Mouse (Mus musculus) MN1 (cell line): ENCODE measurements around the gene Fndc7.
"Not testable (repeated sequence)": the region's sequence is repeated elsewhere in the genome, so short reads cannot be mapped to it uniquely, and the experiment has no call there.

Source experiments
- DNase-seq: peaks from one replicate; pipeline ENCODE4 v3.0.0-alpha.2; 2016; ENCODE audit warnings: low spot score

Fndc7 gene

DNA sequence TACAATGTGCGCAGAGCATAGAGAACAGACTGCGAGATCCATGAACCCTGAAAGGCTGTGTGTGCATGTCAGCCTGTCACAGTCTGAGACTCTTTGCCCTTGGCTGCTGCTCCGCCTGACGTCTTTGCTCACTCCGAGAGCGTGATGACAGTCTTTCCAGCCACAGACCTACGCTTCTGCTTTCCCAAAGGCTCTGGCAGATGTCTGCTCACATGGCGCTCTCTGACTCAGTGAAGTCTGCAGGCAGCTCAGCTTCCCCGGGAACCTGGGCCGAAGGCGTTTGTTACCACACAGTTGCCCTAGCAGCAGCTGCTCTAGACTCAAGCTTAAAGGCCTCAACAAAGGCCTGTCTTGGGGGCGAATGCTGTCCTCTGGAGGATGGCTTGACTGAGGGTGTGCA, 34.4 kb downstream of the Fndc7 start:
- peak; percentile 46 for DNase-seq

DNA sequence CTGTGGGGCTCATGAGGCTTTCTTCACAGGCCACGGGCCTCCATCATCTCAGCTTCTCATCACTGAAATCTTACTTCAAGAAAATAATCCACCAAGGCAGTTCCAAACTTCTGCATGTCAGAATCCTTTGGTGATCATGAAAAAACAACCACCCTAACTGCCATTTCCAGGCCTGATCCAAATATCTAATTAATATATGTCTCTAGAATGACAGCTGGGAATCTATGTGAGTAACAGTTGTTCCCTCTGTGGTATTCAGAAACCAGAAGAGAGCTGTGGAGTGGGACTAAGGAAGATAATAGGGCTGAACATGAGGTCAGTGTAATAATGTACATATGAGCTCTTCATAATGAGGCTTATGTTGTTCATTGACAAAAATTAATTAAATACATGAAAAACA, 36.5 kb downstream of the Fndc7 start:
- DNase-seq, result no peak

- DNase-seq, result no peak
Measured at GRCm38 (mm10) chr3:108851996-108852697, 37.7 kb downstream of the Fndc7 start.

DNA sequence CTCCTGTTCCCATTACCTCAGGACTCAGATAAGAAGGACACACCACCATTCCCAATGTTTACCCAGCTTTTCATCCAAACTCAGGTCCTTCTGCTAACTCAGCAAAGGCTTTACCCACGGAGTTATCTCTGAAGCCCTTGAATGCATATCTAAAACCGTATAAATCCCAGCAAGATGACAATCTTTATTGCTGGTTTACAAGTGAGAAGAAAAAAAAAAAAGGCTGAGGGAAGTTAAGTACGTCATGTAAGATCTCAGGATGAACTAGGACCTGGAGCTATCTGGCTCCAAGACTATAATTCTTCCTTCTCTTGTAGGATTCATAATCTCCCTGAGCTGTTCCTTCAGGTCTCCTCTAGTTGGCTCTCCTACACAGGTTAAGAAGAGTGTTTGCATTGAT, 38.3 kb downstream of the Fndc7 start:
- no peak for DNase-seq

- DNase-seq, result no peak
Measured at GRCm38 (mm10) chr3:108851075-108851474, 38.7 kb downstream of the Fndc7 start.

DNA sequence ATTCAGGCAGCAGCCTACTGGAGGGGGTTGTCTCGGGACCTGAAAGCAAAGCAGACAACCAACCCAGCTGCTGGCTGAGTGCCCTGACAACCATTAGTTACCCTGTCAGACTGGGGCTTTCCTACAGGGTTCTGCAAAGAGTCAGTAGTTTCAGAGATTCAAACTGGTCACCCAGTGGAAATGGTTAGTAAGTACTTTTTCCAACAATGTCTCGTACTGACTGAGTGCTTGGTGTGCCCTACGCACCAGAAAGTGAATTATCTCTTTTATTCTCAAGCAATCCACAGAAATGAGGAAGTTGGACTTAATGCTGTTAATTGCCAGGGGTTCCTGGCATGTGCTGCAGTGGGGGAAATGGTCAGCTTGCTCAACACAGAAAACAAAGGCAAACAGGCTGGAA, 39.3 kb downstream of the Fndc7 start:
- peak; percentile 42 for DNase-seq

DNA sequence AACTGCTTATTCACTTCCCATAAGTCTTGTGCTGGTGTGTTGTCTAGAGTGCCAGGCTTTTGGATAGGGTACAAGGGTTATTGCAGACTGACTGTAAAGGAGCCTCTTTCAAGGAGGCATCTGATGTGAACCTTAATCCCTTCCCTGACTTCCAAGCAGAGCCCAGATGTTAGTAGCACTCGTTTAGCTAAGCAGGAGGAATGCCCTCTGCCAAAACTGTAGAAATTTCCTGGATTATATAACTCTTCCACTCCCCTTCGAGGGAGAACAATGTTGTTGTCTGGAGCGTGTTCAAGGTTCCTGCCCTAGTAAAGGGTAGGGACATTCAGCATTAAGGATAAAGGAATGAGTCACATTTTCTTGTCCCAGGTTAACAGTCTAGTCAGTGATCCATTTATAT, 43.2 kb downstream of the Fndc7 start:
- no peak for DNase-seq

GRCm38 (mm10) chr3:108844521-108844920, 45.3 kb downstream of the Fndc7 start:
- DNase-seq, result no peak

DNA sequence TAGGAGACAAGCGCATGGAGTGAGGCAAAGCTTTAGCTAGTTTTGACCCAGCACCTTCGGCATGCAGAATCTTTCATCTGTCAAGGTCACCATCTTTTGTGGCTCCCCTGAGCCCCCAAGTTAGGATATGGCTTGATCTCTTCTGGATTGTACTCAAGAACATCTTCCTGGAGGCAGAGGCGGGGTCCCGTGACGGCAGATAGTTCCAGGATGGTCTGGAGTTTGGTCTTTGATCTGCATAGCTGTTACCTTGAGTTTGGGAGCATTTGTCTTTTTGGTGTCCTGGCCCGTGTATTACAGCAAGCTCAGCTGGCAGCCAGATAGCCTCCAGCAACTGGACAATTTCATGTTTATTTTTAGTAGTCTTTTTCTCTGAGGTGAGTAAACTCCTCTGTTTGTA, 45.8 kb downstream of the Fndc7 start:
- DNase-seq, result no peak

GRCm38 (mm10) chr3:108840716-108841054, 49.1 kb downstream of the Fndc7 start:
- DNase-seq, result no peak

GRCm38 (mm10) chr3:108840000-108840715, 49.6 kb downstream of the Fndc7 start, which contains the start of gene Stxbp3:
TSS of gene Stxbp3 (minus strand) at chr3:108840526.
- DNase-seq, result peak; percentile 97

- no peak for DNase-seq
Measured at GRCm38 (mm10) chr3:108839647-108839999, 50.2 kb downstream of the Fndc7 start.

DNA sequence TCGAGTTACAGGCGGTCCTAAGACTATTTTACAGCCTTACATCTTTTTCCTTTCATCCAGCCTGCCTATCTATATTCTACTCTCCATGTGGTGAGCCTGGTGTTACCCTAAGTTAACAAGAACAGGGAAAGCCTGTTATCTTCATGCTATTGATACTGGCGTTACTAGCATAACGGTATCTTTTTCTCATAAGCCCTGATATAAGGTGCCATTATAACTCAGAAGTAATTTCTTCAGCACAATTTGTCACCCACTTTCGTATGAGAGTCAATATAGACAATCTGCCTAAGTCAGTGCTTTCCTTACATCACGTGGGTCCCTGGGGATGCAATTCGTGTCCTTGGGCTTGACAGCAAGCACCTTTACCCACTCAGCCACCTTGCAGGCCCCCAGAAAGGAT, 50.8 kb downstream of the Fndc7 start:
- no peak for DNase-seq

DNA sequence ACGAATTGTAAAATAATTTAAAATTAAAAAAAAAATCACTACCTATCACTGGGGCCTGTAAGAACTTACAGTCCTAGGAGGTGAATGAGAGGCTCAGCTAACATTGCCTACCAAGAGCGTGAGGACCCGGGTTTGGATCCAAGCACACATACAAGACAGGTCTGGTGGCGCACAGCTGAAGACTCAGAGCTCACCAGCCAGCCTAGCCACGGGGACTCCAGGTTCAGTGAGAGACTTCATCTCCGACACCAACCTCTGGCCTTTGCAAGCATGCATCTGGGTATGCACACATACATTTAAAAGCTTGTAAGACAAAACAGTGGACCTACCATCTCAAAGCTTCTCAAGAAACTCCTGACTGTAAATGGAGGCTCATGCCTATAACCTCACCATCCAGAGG, 52.9 kb downstream of the Fndc7 start:
- no peak for DNase-seq

GRCm38 (mm10) chr3:108833717-108834116, 56.1 kb downstream of the Fndc7 start:
- not testable (repeated sequence) for DNase-seq

DNA sequence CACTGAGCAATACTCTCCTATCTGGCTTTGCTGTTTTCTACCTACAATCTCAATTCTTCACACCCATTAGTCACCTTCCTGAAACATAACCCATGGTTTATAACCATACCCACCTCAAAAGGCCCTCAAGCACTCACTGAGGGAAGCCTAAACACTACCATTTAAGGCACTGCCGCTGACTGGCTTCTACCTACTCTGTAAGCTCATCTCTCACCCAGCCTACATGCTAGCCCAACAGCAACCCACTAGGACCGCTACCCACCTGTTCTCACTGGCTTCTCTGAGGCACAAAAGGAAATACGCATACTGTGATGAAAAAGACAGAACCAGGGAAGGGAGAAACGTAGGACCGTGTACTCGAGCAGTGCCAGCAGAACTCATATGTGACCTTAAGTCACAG, 58.1 kb downstream of the Fndc7 start:
- no peak for DNase-seq

GRCm38 (mm10) chr3:108830493-108830892, 59.3 kb downstream of the Fndc7 start:
- DNase-seq, result no peak

DNA sequence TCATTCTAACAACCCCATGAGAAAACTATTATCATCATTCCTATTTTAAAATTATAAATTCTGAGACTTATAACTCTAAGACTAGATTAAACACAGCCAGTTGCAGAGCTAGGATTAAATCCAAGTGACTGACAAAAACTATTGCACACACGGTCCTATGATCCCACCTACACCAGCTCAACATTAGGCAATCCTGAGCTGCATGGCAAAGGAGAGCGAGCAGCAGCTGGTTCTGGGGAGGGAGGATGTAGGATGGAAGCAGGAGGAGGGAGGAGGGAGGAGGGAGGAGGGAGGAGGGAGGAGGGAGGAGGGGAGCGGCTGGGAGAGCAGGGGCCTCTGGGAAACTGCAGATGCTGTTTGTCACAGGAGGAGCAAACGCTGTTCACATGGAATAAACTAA, 74.2 kb downstream of the Fndc7 start:
- no peak for DNase-seq

GRCm38 (mm10) chr3:108810747-108811263, 79.0 kb downstream of the Fndc7 start:
- DNase-seq, result no peak

GRCm38 (mm10) chr3:108805622-108806021, 84.2 kb downstream of the Fndc7 start:
- no peak for DNase-seq
